Mouse (Mus musculus) spleen, adult 2 months (tissue): ENCODE measurements around the gene Bckdk. TPM values are rescaled to one million over a fixed set of nuclear protein-coding genes. Genes with fewer than 3 reads are reported as not detected.

Experiments used
- DNase-seq, 2 experiments: peaks; one replicate each; pipeline versions ENCODE4 v3.0.0 to v3.0.0-alpha.2; 2012 to 2021; ENCODE audit warnings: low spot score in 2 of 2, low read depth in 1 of 2
- H3K27ac ChIP-seq: fragments of 200-500 bp; 2 replicates; pipeline ENCODE4 v1.5.1; 2012; ENCODE audit warnings: low read length, inconsistent platforms; ENCODE audit not compliant: insufficient read depth
- H3K27me3 ChIP-seq: fragments of 200-500 bp; 2 replicates; pipeline ENCODE4 v1.6.1; 2012; ENCODE audit warnings: mild to moderate bottlenecking, moderate library complexity, low read length, inconsistent platforms; ENCODE audit not compliant: control insufficient read depth, insufficient read depth
- H3K36me3 ChIP-seq: fragments of 200-500 bp; 2 replicates; pipeline ENCODE4 v1.6.1; 2012; ENCODE audit warnings: mild to moderate bottlenecking, low read length, inconsistent platforms; ENCODE audit not compliant: control insufficient read depth, insufficient read depth
- H3K4me1 ChIP-seq: fragments of 200-500 bp; 2 replicates; pipeline ENCODE4 v1.6.1; 2011; ENCODE audit warnings: inconsistent platforms; ENCODE audit not compliant: control insufficient read depth, insufficient read depth, insufficient read length
- H3K4me3 ChIP-seq: fragments of 200-500 bp; 2 replicates; pipeline ENCODE4 v1.5.1; 2011; ENCODE audit warnings: mild to moderate bottlenecking, inconsistent platforms; ENCODE audit not compliant: insufficient read depth, insufficient read length; ENCODE audit errors: extremely low read depth
- CTCF ChIP-seq: fragments of 200-500 bp; IDR thresholded peaks from 2 replicates; pipeline ENCODE4 v1.5.1; 2011; ENCODE audit warnings: mild to moderate bottlenecking, inconsistent platforms; ENCODE audit not compliant: insufficient read depth, insufficient read length, insufficient replicate concordance; ENCODE audit errors: extremely low read depth
- POLR2A ChIP-seq: fragments of 200-500 bp; IDR thresholded peaks from 2 replicates; pipeline ENCODE4 v1.6.1; 2011; ENCODE audit warnings: low read depth, low read length, inconsistent platforms
- WGBS: fragments of 180-500 bp; shearing (Covaris S2); methylation state at CpG from one replicate; pipeline ENCODE4 v1.1.7; 2018; 5-methylcytosine and 5-hydroxymethylcytosine counted together
- polyA plus RNA-seq: library from polyadenylated mRNA; depleted of rRNA; stranded (reverse); fragments of >200 nt; gene quantifications from 2 replicates; pipeline ENCODE4 v1.2.3, GENCODE M21; 2012

The Bckdk gene
- polyA plus RNA-seq, 1 experiment = 59.9 TPM

- H3K27me3 ChIP-seq = no peaks in the 10 kb centered on the region
- H3K4me3 ChIP-seq = no peak overlapping the region
- peaks cover 40% of the 10 kb centered on the region for H3K36me3 ChIP-seq
- peaks cover 3% of the 10 kb centered on the region; the same call in 1 of the 2 replicates for H3K4me1 ChIP-seq
- no peak overlapping the region for H3K27ac ChIP-seq
- DNase-seq = no peak
- 57% methylated on average over 6 of the region's 6 CpGs for WGBS
- TF ChIP-seq CTCF (no peak), POLR2A (no peak)
Observed at GRCm38 (mm10) chr7:127885951-127886350, 17.9 kb upstream of the Bckdk start.

- no peak for DNase-seq
- 94% methylated on average over 6 of the region's 6 CpGs for WGBS
Observed at GRCm38 (mm10) chr7:127886551-127886950, 17.3 kb upstream of the Bckdk start.

GRCm38 (mm10) chr7:127887191-127887590, 16.7 kb upstream of the Bckdk start:
- WGBS = 90% methylated on average over 8 of the region's 8 CpGs
- Histone ChIP-seq H3K27me3 (no peaks in the 10 kb centered on the region), H3K36me3 (peaks cover 32% of the 10 kb centered on the region), H3K4me1 (peaks cover 3% of the 10 kb centered on the region; the same call in 1 of the 2 replicates), H3K27ac (no peak overlapping the region), H3K4me3 (no peak overlapping the region)
- TF ChIP-seq CTCF = no peak
- no peak for TF ChIP-seq POLR2A
- no peak for DNase-seq

More at GRCm38 (mm10) chr7:127886551-127886950, 17.3 kb upstream of the Bckdk start:
- H3K4me1 ChIP-seq = peaks cover 3% of the 10 kb centered on the region; the same call in 1 of the 2 replicates
- H3K27me3 ChIP-seq = no peaks in the 10 kb centered on the region
- no peak overlapping the region for H3K27ac ChIP-seq
- no peak overlapping the region for H3K4me3 ChIP-seq
- H3K36me3 ChIP-seq = peaks cover 36% of the 10 kb centered on the region
- no peak for TF ChIP-seq POLR2A
- TF ChIP-seq CTCF = no peak

- no peaks in the 10 kb centered on the region for H3K27me3 ChIP-seq
- DNase-seq = no peak
- 84% methylated on average over 3 of the region's 3 CpGs for WGBS
- peaks cover 26% of the 10 kb centered on the region for H3K36me3 ChIP-seq
- TF ChIP-seq CTCF (no peak), POLR2A (no peak)
- peaks cover 3% of the 10 kb centered on the region; the same call in 1 of the 2 replicates for H3K4me1 ChIP-seq
- H3K27ac ChIP-seq = no peak overlapping the region
- H3K4me3 ChIP-seq = no peak overlapping the region
Observed at GRCm38 (mm10) chr7:127887781-127888180, 16.1 kb upstream of the Bckdk start.

GRCm38 (mm10) chr7:127888821-127889220, 15.1 kb upstream of the Bckdk start:
- DNase-seq = no peak
- no peak overlapping the region for H3K27ac ChIP-seq
- H3K27me3 ChIP-seq = no peaks in the 10 kb centered on the region
- peaks cover 1% of the 10 kb centered on the region; the same call in 1 of the 2 replicates for H3K4me1 ChIP-seq
- TF ChIP-seq CTCF = no peak
- TF ChIP-seq POLR2A = no peak
- 50% methylated on average over 3 of the region's 3 CpGs for WGBS
- peaks cover 19% of the 10 kb centered on the region for H3K36me3 ChIP-seq
- no peak overlapping the region for H3K4me3 ChIP-seq

GRCm38 (mm10) chr7:127890798-127891197, 13.1 kb upstream of the Bckdk start, which contains the start of gene Prss53:
Gene Prss53 (minus strand): TSS chr7:127890970.
- Histone ChIP-seq H3K36me3 (peaks cover 17% of the 10 kb centered on the region), H3K4me1 (no peaks in the 10 kb centered on the region; the same call in 1 of the 2 replicates), H3K27me3 (no peaks in the 10 kb centered on the region), H3K27ac (no peak within 1 kb of the TSS), H3K4me3 (no peak within 1 kb of the TSS)
- DNase-seq = no peak
- TF ChIP-seq CTCF (no peak), POLR2A (no peak)
- 77% methylated on average over 4 of the region's 4 CpGs for WGBS

- H3K27ac ChIP-seq = no peak overlapping the region
- no peaks in the 10 kb centered on the region; the same call in 1 of the 2 replicates for H3K36me3 ChIP-seq
- DNase-seq = no peak
- peaks cover 2% of the 10 kb centered on the region; the same call in 1 of the 2 replicates for H3K4me1 ChIP-seq
- H3K4me3 ChIP-seq = no peak overlapping the region
- no peak for TF ChIP-seq POLR2A
- no peak for TF ChIP-seq CTCF
- H3K27me3 ChIP-seq = no peaks in the 10 kb centered on the region
- 76% methylated on average over 5 of the region's 5 CpGs for WGBS
Observed at GRCm38 (mm10) chr7:127894480-127894879, 9.4 kb upstream of the Bckdk start.
